Mouse (Mus musculus): Measurements from ENCODE around the gene Wbp4.

DNA sequence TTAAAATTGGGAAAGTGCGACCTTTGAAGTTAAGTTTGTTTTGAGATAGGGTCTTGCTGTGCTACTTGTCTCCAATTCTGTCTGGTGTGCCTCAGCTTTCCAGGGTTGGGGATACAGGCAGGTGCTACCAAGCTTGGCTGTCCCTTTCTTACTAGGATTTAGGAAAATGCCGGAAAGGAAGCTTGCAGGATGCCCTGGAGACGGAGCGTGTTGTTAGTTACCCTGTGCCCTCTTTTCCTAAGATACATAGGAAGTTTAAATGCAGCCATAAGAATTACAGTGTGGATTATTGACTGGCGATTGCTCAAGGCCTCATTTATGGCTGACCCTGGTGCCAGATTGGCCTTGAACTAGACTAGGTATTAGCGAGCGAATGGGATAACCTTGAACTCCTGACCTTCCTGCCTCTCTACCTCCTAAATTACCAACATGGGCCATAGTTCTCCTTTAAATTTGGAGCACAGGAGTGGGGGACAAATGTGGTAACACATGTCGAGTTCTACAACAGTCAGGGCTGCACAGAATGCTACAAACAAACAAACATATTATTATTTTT, 35.9 kb upstream of the Wbp4 start:
- no peak for TF ChIP-seq CTCF (IDR thresholded peaks at IDR 0.05; ENCODE audit: borderline replicate concordance, insufficient read depth, low read depth, low read length)
- TF ChIP-seq POLR2A (IDR thresholded peaks at IDR 0.05; ENCODE audit: borderline replicate concordance, insufficient read depth, low read length), result no peak
